Mouse (Mus musculus): ENCODE results near the gene Iqschfp. TPM values are rescaled to one million over a fixed set of nuclear protein-coding genes. Genes with fewer than 3 reads are reported as not detected.

Iqschfp gene
- polyA plus RNA-seq, 1 experiment from 2014 or later: not detected

- WGBS: 90% methylated on average over 7 of the region's 7 CpGs
- 0 out of 2 replicates have a peak, but pooled peaks have one; percentile 25 for ATAC-seq (replicated peaks; ENCODE audit: low FRiP score)
- H3K27ac ChIP-seq: no peak overlapping the region
- 0 out of 2 replicates have a peak, but pooled peaks cover 6% of the 10 kb centered on the region for H3K4me1 ChIP-seq
- H3K4me2 ChIP-seq: no peak overlapping the region
- H3K9ac ChIP-seq: no peak overlapping the region
- H3K9me3 ChIP-seq (replicated peaks): no peaks in the 10 kb centered on the region
- no peaks in the 10 kb centered on the region for H3K27me3 ChIP-seq
- H3K36me3 ChIP-seq: no peaks in the 10 kb centered on the region
- no peak overlapping the region for H3K4me3 ChIP-seq (replicated peaks)
Measured at GRCm38 (mm10) chr3:68476336-68476735, 584.3 kb downstream of the Iqschfp start.

GRCm38 (mm10) chr3:68477478-68477877 lies 585.4 kb downstream of the Iqschfp start:
- 43% methylated on average over 2 of the region's 2 CpGs for WGBS
- Histone ChIP-seq H3K9me3 (replicated peaks) (no peaks in the 10 kb centered on the region), H3K9ac (no peak overlapping the region), H3K27ac (0 out of 2 replicates have a peak overlapping the region, but pooled peaks have one; percentile 37), H3K4me1 (0 out of 2 replicates have a peak, but pooled peaks cover 6% of the 10 kb centered on the region), H3K27me3 (no peaks in the 10 kb centered on the region), H3K4me3 (replicated peaks) (no peak overlapping the region), H3K36me3 (no peaks in the 10 kb centered on the region), H3K4me2 (no peak overlapping the region)
- ATAC-seq (replicated peaks; ENCODE audit: low FRiP score): 0 out of 2 replicates have a peak, but pooled peaks have one; percentile 22

GRCm38 (mm10) chr3:68479266-68479665 lies 587.2 kb downstream of the Iqschfp start:
- Histone ChIP-seq H3K9ac (no peak overlapping the region), H3K36me3 (no peaks in the 10 kb centered on the region), H3K27me3 (no peaks in the 10 kb centered on the region), H3K4me1 (0 out of 2 replicates have a peak, but pooled peaks cover 6% of the 10 kb centered on the region), H3K4me2 (no peak overlapping the region), H3K9me3 (replicated peaks) (no peaks in the 10 kb centered on the region), H3K4me3 (replicated peaks) (no peak overlapping the region), H3K27ac (no peak overlapping the region)
- 87% methylated on average over 6 of the region's 6 CpGs for WGBS
- no peak for ATAC-seq (replicated peaks; ENCODE audit: low FRiP score)

GRCm38 (mm10) chr3:68483517-68483916 lies 591.5 kb downstream of the Iqschfp start:
- H3K9me3 ChIP-seq (replicated peaks): no peaks in the 10 kb centered on the region
- no peaks in the 10 kb centered on the region for H3K36me3 ChIP-seq
- H3K4me1 ChIP-seq: 0 out of 2 replicates have a peak, but pooled peaks cover 2% of the 10 kb centered on the region
- no peak overlapping the region for H3K9ac ChIP-seq
- WGBS: 98% methylated on average over 3 of the region's 3 CpGs
- H3K4me3 ChIP-seq (replicated peaks): no peak overlapping the region
- H3K27ac ChIP-seq: no peak overlapping the region
- no peaks in the 10 kb centered on the region for H3K27me3 ChIP-seq
- H3K4me2 ChIP-seq: no peak overlapping the region
- ATAC-seq (replicated peaks; ENCODE audit: low FRiP score): no peak

GRCm38 (mm10) chr3:68484021-68484420 lies 592.0 kb downstream of the Iqschfp start:
- Histone ChIP-seq H3K4me3 (replicated peaks) (no peak overlapping the region), H3K4me2 (no peak overlapping the region), H3K27me3 (no peaks in the 10 kb centered on the region), H3K36me3 (no peaks in the 10 kb centered on the region), H3K4me1 (0 out of 2 replicates have a peak, but pooled peaks cover 2% of the 10 kb centered on the region), H3K9ac (no peak overlapping the region), H3K27ac (no peak overlapping the region), H3K9me3 (replicated peaks) (no peaks in the 10 kb centered on the region)
- WGBS: 88% methylated on average over 9 of the region's 9 CpGs
- ATAC-seq (replicated peaks; ENCODE audit: low FRiP score): no peak

GRCm38 (mm10) chr3:68484561-68484960 lies 592.5 kb downstream of the Iqschfp start:
- Histone ChIP-seq H3K27ac (no peak overlapping the region), H3K27me3 (no peaks in the 10 kb centered on the region)
- WGBS: 75% methylated on average over 4 of the region's 4 CpGs

GRCm38 (mm10) chr3:68487621-68488020 lies 595.6 kb downstream of the Iqschfp start:
- no peaks in the 10 kb centered on the region for H3K36me3 ChIP-seq
- 77% methylated on average over 1 of the region's 1 CpGs for WGBS

More at GRCm38 (mm10) chr3:68484561-68484960, 592.5 kb downstream of the Iqschfp start:
- no peak for ATAC-seq (replicated peaks; ENCODE audit: low FRiP score)
- Histone ChIP-seq H3K4me2 (no peak overlapping the region), H3K4me3 (replicated peaks) (no peak overlapping the region), H3K9ac (no peak overlapping the region), H3K36me3 (no peaks in the 10 kb centered on the region), H3K9me3 (replicated peaks) (no peaks in the 10 kb centered on the region), H3K4me1 (0 out of 2 replicates have a peak, but pooled peaks cover 2% of the 10 kb centered on the region)

GRCm38 (mm10) chr3:68488316-68488715 lies 596.3 kb downstream of the Iqschfp start:
- WGBS: 38% methylated on average over 5 of the region's 5 CpGs

More at GRCm38 (mm10) chr3:68487621-68488020, 595.6 kb downstream of the Iqschfp start:
- no peaks in the 10 kb centered on the region for H3K9me3 ChIP-seq (replicated peaks)
- no peaks in the 10 kb centered on the region for H3K27me3 ChIP-seq
- no peak overlapping the region for H3K27ac ChIP-seq
- H3K4me1 ChIP-seq: peaks cover 22% of the 10 kb centered on the region
- no peak overlapping the region for H3K9ac ChIP-seq
- no peak for ATAC-seq (replicated peaks; ENCODE audit: low FRiP score)
- no peak overlapping the region for H3K4me2 ChIP-seq
- no peak overlapping the region for H3K4me3 ChIP-seq (replicated peaks)

GRCm38 (mm10) chr3:68491516-68491915 lies 599.5 kb downstream of the Iqschfp start:
- Histone ChIP-seq H3K4me1 (peaks cover 48% of the 10 kb centered on the region), H3K4me3 (replicated peaks) (no peak overlapping the region), H3K4me2 (no peak overlapping the region), H3K9me3 (replicated peaks) (no peaks in the 10 kb centered on the region), H3K27me3 (no peaks in the 10 kb centered on the region), H3K27ac (no peak overlapping the region), H3K36me3 (no peaks in the 10 kb centered on the region), H3K9ac (no peak overlapping the region)
- 46% methylated on average over 6 of the region's 6 CpGs for WGBS
- ATAC-seq (replicated peaks; ENCODE audit: low FRiP score): no peak

More at GRCm38 (mm10) chr3:68488316-68488715, 596.3 kb downstream of the Iqschfp start:
- H3K4me2 ChIP-seq: no peak overlapping the region
- no peaks in the 10 kb centered on the region for H3K27me3 ChIP-seq
- H3K9ac ChIP-seq: no peak overlapping the region
- peaks cover 29% of the 10 kb centered on the region for H3K4me1 ChIP-seq
- no peak overlapping the region for H3K4me3 ChIP-seq (replicated peaks)
- H3K9me3 ChIP-seq (replicated peaks): no peaks in the 10 kb centered on the region
- H3K27ac ChIP-seq: no peak overlapping the region
- H3K36me3 ChIP-seq: no peaks in the 10 kb centered on the region
- ATAC-seq (replicated peaks; ENCODE audit: low FRiP score): no peak

- peak overlapping the region; percentile 100 for H3K4me2 ChIP-seq
- ATAC-seq (replicated peaks; ENCODE audit: low FRiP score): no peak
- H3K36me3 ChIP-seq: no peaks in the 10 kb centered on the region
- H3K9me3 ChIP-seq (replicated peaks): no peaks in the 10 kb centered on the region
- H3K4me1 ChIP-seq: peaks cover 50% of the 10 kb centered on the region
- peak overlapping the region; percentile 78; the same call in 1 of the 2 replicates for H3K4me3 ChIP-seq (replicated peaks)
- no peaks in the 10 kb centered on the region for H3K27me3 ChIP-seq
- 60% methylated on average over 1 of the region's 1 CpGs for WGBS
- H3K9ac ChIP-seq: no peak overlapping the region
- peak overlapping the region; percentile 98 for H3K27ac ChIP-seq
Measured at GRCm38 (mm10) chr3:68492066-68492465, 600.0 kb downstream of the Iqschfp start.

- 24% methylated on average over 3 of the region's 3 CpGs for WGBS
Measured at GRCm38 (mm10) chr3:68492513-68492912, 600.5 kb downstream of the Iqschfp start.

GRCm38 (mm10) chr3:68493170-68493585 lies 601.1 kb downstream of the Iqschfp start:
- Histone ChIP-seq H3K4me1 (peaks cover 47% of the 10 kb centered on the region), H3K4me2 (peak overlapping the region; percentile 100), H3K9ac (peak overlapping the region; percentile 86), H3K27me3 (no peaks in the 10 kb centered on the region), H3K4me3 (replicated peaks) (peak overlapping the region; percentile 78), H3K9me3 (replicated peaks) (no peaks in the 10 kb centered on the region), H3K27ac (peak overlapping the region; percentile 98), H3K36me3 (no peaks in the 10 kb centered on the region)
- WGBS: under 1% methylated on average over 12 of the region's 12 CpGs
- peak; percentile 65 for ATAC-seq (replicated peaks; ENCODE audit: low FRiP score)

More at GRCm38 (mm10) chr3:68492513-68492912, 600.5 kb downstream of the Iqschfp start:
- peak overlapping the region; percentile 78 for H3K4me3 ChIP-seq (replicated peaks)
- peak overlapping the region; percentile 98 for H3K27ac ChIP-seq
- H3K9me3 ChIP-seq (replicated peaks): no peaks in the 10 kb centered on the region
- H3K27me3 ChIP-seq: no peaks in the 10 kb centered on the region
- no peak for ATAC-seq (replicated peaks; ENCODE audit: low FRiP score)
- peak overlapping the region; percentile 21; the same call in 1 of the 2 replicates for H3K9ac ChIP-seq
- peak overlapping the region; percentile 100 for H3K4me2 ChIP-seq
- peaks cover 50% of the 10 kb centered on the region for H3K4me1 ChIP-seq
- no peaks in the 10 kb centered on the region for H3K36me3 ChIP-seq

Measured in kidney, embryonic 15.5 days (tissue).